Mouse (Mus musculus) megakaryocyte, embryonic 14.5 days (primary cell): ENCODE data around the gene Smyd1.

Experiments used
- FLI1 ChIP-seq: IDR thresholded peaks from 2 replicates; pipeline ENCODE4 v1.6.1; 2012; ENCODE audit warnings: low read length, inconsistent platforms, mixed read lengths
- GATA1 ChIP-seq: IDR thresholded peaks from 3 replicates; pipeline ENCODE4 v1.6.1; 2012; ENCODE audit warnings: mixed read lengths, low read length, inconsistent platforms, borderline replicate concordance

DNA sequence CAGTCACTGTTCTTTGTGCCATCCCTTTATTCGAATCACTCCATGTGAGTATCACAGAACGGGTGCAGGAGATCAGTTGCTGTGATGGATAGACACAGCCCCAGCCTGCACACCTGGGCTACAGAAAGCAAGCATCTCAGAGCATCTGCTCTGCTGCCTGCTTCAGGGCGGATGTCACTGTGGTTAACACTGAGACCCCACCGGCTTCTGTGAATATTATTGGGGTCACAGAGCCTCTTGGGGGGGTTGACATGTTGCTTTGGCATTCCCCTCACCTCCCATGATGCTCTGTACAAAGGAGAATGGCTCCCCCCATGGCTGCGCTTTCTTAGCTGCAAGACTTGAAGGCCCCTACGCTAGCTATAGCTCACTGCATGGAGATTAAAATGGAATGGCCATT lies 47.4 kb upstream of the Smyd1 start:
- TF ChIP-seq GATA1 (no peak), FLI1 (no peak)
